Mouse (Mus musculus): Measurements from ENCODE around the gene Ankdd1a.
A peak's percentile ranks its signal among the peaks of the same experiment; 100 is the strongest.

Gene Ankdd1a

GRCm38 (mm10) chr9:65541126-65542068 is 21.4 kb upstream of the Ankdd1a start:
- no peak for DNase-seq

GRCm38 (mm10) chr9:65539697-65540096 is 19.7 kb upstream of the Ankdd1a start:
- no peak for DNase-seq

- no peak for DNase-seq
Measured at GRCm38 (mm10) chr9:65537901-65538630, 18.1 kb upstream of the Ankdd1a start.

DNA sequence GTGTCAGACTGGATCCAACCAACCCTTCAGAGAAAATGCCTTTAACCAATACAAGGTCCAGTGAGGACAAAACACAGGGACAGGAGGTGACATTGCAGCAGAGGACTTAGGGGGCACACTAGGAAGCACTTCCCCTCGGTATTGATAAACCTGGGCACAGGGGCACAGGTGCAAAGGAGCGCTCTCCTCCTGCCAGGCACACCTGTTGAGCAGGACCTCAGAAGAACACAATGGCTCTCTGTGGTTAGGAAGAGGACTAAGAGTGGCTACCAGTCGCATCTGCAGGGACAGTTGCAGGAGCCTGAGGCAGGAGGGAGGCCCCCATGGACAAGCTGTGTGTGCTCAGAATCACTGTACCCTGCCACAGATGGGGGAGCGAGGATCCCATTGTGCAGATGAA is 16.5 kb upstream of the Ankdd1a start:
- no peak for DNase-seq

DNA sequence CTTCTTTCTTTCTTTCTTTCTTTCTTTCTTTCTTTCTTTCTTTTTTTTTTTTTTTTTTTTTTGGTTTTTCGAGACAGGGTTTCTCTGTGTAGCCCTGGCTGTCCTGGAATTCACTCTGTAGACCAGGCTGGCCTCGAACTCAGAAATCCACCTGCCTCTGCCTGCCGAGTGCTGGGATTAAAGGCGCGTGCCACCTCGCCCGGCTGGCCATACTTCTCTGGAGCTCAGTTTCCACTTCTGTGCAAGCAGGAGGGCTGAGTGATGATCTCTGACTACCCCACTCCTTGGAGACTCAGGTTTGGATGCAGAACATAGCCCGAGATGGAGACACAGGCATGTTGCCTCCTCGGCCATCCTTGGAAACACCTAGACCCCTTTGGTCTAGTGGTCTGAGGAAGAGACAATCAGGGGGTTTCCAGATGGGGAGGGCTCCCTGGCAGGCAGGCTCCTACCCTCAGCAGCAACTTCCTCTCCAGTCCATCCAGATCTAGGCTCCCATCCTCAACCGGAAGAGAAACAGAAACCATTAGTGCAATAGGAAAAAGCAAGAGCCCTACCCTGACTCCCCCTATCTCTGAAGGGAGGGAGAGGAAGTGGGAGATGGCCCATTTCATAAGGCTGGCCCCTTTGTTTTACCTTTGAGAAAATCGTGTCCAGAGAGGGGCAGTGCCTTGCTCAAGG is 15.9 kb upstream of the Ankdd1a start:
- DNase-seq: no peak

DNA sequence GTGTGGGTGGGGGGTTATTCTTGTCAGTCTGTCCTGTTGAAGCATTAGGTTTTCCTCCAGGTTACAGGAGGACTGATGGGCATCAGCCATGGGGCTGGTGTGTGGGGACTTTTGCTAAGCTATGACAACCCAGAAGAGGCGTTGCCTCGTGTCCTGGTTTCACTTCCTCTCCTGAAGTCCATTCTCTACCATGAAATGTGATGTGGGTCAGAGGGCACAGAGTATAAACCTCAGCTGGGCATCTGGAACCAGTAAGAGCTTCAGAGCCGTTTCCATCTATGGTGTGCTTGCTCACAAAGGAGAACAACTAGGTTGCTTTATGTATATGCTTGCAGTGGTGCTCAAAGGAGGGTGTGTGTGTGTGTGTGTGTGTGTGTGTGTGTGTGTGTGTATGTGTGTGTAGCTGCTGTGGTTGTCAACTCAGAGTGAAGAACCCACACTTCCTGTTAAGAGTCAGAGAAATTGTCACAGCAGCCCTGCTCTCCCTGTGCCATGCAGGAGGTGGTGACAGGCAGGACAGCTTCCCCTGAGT is 15.3 kb upstream of the Ankdd1a start:
- no peak for DNase-seq

DNA sequence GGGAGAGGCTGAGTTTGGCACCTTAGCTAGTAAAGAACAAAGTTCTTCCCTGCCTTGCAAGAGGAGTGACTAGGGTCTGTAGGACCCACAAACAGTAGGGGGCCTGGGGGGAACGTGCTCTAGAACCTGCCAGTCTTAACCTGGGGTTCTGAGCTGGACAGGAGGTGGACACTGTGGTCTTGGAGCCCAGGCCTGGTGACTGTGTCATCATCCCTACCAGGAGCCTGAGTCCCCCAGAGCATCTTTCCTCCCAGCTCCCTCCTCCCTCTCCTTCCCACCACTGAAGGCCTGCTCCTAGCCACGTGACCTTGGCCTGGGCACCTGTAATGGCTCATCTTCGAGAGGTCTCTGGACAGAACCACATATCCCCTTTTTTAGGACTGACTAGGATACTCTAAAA is 14.1 kb upstream of the Ankdd1a start:
- DNase-seq: no peak

GRCm38 (mm10) chr9:65532986-65533385 is 13.0 kb upstream of the Ankdd1a start:
- no peak for DNase-seq

- DNase-seq: no peak
Measured at GRCm38 (mm10) chr9:65531283-65531682, 11.3 kb upstream of the Ankdd1a start.

DNA sequence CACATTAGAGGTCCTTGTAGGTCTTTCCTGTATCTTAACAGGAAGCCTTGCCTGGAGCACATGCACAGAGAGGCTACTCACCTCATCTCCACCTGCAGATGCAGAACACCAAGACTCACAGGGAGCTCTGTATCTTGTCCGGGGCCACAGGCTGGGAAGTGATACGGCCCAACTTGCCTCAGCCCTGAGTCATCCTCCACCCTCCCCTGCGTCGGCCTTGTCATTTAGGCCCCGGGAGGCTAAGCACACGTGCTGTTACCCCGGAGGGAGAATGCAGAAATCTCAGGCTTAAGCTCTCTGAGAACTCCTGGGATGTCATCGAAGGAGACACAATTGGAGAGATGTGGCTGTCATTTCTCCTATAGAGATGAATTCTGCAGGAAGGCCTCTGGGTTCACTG is 9.7 kb upstream of the Ankdd1a start:
- DNase-seq: no peak

- DNase-seq: no peak
Measured at GRCm38 (mm10) chr9:65528417-65529038, 8.5 kb upstream of the Ankdd1a start.

GRCm38 (mm10) chr9:65525445-65526195 is 5.6 kb upstream of the Ankdd1a start:
- DNase-seq: no peak

DNA sequence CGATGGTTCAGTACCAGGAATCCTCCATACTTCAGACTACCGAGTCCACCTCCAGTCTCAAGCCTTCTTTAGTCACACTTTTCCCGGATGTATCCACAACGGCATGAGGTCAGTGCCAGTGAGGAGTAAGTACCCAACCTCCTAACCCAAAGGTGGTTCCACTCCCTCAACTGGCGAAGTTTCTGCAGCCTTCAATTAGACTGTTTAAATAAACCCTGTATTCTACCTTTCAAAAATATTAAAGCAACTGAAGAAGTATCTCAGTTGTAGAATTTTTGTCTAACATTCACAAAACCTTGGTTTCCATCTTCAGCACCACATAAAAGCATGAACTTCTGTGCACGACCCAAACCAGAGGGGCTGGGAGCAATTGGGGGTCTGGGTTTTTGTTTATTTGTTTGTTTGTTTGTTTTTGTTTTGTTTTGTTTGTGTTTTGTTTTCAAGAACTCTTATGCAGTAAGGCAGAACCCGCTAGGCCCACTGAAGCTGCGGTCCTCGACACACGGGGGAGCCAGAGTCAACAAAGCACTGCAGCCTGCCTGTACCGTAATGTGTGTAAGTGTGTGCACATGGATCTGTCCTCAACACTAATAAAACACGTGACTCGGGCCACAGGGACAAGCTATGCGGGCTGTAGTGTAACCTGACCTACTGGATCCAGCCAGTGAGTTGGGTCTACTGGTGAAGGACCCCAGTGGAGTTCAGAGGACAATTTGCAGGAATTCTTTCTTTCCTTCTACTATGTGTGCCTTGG is 3.8 kb upstream of the Ankdd1a start:
- peak; percentile 61 for DNase-seq

DNA sequence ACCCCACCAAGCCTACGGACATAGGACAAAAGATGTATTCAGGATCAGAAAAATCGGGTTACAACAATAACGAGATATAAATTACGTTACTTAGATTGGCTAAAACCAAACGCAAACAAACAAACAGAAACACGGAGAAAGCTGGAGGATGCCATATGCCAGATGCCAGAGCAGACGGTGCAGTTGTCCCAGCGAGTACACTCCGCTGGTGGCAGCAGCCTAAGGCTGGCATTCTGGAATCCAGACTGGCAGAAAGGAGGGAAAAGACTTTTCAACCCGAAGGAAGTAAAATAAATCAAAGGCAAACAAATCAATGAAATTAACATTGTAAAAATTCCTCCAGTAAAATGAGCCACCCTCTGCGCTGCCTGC is 498 bp upstream of the Ankdd1a start:
- no peak for DNase-seq

DNA sequence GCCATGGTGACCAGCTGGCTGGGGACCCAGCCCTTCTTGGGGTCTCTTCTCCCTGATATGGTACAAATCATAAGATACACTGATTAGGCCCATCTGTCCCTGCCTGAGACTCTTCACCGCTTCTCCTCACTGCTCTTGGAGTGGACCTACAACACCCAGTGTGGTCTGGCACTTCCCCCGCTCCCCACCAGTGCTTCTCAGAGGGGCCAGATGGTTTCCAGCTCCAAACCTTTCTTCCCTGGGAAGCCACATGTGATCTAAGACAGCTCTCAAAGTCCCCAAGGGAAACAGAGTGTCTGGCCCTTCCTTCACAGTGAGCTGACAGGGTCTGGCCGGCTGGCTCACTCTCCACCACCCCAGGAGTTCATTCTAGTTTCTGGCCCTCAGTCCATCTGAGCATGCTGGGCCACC is 5.1 kb downstream of the Ankdd1a start:
- DNase-seq: peak; percentile 55

DNA sequence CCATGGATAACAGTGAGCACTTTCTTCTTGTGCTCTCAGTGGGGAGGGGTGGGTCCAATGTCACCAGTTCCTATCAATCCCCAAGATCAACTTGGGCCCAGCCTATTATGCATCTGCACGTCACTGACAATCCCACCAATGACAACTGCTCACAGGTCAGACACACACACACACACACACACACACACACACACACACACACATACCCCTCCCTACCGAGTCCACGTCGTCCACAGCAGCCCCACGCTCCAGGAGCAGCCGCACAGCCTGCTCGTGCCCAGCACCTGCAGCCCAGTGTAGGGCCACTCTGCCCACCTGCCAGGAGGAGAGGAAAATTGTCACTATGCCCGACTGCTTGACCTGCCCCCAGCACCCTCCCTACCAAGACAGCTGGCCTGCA is 5.6 kb downstream of the Ankdd1a start:
- no peak for DNase-seq

DNA sequence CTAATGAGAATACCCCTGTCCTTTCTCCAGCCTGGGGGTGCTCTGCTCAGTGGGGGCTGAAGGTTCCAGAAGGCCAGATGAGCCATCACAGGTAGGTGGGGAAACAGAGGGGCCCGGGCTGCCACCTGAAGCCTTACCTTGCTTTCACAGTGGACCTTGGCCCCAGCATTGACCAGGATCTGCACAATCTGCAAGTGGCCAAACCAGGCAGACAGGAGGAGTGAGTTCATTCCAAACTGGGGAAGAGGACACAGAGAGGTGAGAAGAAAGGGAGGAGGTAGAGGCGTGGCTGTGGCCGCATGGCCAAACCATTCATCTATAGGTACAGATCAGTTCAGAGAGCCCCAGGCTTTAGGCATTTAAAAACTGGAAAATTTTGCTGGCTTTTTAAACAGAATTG is 7.5 kb downstream of the Ankdd1a start:
- no peak for DNase-seq

GRCm38 (mm10) chr9:65508449-65508848 is 11.5 kb downstream of the Ankdd1a start:
- DNase-seq: no peak

- no peak for DNase-seq
Measured at GRCm38 (mm10) chr9:65502721-65503505, 17.1 kb downstream of the Ankdd1a start.

GRCm38 (mm10) chr9:65502146-65502545 is 17.8 kb downstream of the Ankdd1a start:
- DNase-seq: no peak

Measured in cerebellum, adult 11 months (tissue).